Mouse (Mus musculus): ENCODE measurements at regions not wholly inside any gene's neighbourhood (a gene's known extent, or its start where the extent isn't known, plus 50 kb on each side); places are given as distances from the start of the nearest gene placed in this dataset.

- TF ChIP-seq CTCF (IDR thresholded peaks at IDR 0.05) (no peak), EP300 (IDR thresholded peaks at IDR 0.05) (no peak)
Observed at GRCm38 (mm10) chr11:44128481-44128880, 227.5 kb upstream of the Adra1b start.

All from lung, postnatal 0 days (tissue).